Mouse (Mus musculus): ENCODE results near the gene Paox. TPM values are rescaled to one million over a fixed set of nuclear protein-coding genes. Genes with fewer than 3 reads are reported as not detected.
A peak's percentile ranks its signal among the peaks of the same experiment; 100 is the strongest.

Gene Paox
- total RNA-seq (2021): 1 to 10 TPM; 5.3 to 5.6 TPM
- long read RNA-seq, experiment 1, full-length matches to known transcripts: 7 of 10 reads
- long read RNA-seq, experiment 1, partial matches to known transcripts: 2 of 10 reads
- long read RNA-seq, experiment 1, other reads (novel, unspliced or antisense): 1 of 10 reads
- long read RNA-seq, experiment 2, full-length matches to known transcripts: 1 of 3 reads
- long read RNA-seq, experiment 2, partial matches to known transcripts: 1 of 3 reads
- long read RNA-seq, experiment 2, other reads (novel, unspliced or antisense): 1 of 3 reads

DNA sequence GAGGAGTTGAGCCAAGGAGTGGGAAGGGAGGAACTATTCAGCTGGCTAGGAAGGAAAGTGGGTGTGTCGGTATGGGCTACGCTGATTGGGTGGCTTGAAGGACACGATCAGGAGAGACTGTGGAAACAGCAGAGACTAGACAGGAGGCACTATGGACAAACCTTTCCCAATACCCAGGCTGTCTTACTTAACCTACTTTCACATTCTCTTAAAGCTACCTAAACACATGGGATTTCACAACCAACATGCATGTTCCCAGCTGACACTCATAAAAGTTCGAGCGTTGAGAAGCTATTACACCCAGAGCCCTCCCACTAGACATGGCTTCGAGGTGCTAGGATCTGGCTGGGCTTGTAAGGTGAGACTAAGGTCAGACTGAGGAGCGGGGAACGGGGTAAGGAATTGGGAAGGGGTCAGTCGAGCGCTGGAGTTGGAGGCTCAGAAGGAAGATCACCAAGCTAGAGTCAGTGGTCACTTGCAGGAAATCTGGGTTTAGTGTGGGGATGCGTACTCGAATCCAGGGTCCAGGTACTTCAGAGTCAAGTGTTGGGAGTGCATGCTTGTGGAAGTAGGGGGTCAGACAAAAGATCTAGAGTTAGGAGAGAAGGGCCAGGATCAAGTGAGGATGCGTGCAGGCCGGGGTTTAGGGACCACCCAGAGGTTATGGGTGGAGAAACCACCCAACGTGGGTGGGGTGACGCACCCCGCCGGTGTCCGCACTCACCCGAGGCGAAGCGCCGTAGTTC is at the start of gene Paox:
TSS of gene Paox (plus strand) at position 217 of the 746 bp plus-strand sequence.
- intact Hi-C loops (cut with DNase I): loop anchor here (5.0 kb wide), 1 partner anchor 33 kb away; the partner anchor contains the start of gene Caly
- DNase-seq (ENCODE audit: low spot score in 2 of 2): peak; percentile 57 to 63

DNA sequence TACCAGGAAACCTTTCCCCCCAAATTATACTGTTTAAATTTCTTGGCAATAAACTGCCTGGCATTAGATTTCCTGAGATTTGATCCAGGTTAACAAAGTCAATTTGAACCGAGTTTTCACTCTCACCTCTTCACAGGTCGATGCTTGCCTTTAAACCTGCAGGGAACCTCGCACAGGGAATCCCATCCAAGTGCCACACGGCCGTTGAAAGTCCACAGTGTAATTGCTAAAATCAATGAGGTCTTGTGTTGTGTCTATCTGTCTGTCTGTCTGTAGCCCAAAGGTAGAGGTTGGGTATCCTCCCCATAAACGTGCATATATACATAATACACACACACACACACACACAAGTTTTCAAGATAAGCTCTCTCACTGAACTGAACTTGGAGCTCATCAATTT is 48.2 kb upstream of the Paox start:
- intact Hi-C loops (cut with DNase I): loop anchor here (10.0 kb wide), 1 partner anchor 453 kb away; no protein-coding TSS in a partner anchor

DNA sequence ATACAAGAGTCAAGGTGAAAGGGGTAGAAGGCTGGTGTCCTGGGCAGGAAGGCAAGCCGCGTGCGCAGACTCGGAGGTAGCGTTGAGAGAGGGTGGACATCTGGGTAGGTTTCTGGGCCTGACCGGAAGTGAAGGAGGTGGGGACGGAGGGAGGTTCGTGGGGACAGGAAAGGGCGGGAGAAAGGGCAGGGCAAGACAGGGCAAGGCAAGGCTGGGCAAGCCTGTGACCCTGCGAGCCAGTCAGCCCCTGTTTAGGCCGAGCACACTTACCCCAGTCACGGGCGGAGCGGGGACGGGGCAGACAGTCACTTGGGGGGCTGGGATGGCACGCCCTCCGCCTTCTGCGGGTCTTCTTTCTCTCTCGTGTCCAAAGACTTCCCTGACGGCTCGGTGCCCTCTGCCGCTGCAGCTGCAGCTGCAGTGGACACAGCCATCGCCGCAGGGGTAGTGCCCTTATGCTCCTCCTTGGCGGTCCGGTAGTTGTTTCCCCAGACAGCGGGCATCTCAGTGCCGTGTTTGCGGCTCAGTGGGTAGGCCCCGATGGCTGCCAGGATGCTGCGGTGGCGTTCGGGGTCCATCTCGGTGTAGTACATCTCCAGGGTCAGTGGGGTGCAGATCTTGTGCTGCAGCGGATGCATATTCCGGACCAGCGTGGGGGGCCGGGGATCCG is 45.4 kb upstream of the Paox start:
- DNase-seq (ENCODE audit: low spot score in 2 of 2): no peak
- intact Hi-C loops (cut with DNase I): no loop called here

More for the DNA sequence above, 48.2 kb upstream of the Paox start:
- DNase-seq (ENCODE audit: low spot score in 2 of 2): no peak

DNA sequence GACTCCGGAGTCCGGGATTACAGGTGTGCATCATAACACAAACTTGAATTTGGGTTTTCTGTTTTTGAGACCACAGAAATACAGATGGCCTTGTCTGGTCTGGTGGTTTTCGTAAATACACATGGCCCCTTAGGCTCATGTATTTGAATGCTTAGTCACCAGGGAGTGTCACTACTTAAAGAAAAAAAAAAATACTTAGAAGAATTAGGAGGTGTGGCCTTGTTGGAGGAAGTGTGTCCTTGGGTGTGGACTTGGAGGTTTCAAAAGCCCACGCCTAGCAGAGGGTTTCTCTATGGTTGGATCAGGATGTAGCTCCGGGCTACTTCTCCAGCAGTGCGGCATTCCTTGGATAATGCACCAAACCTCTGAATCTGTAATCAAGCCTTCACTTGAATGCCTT is 37.9 kb upstream of the Paox start:
- DNase-seq (ENCODE audit: low spot score in 2 of 2): no peak
- intact Hi-C loops (cut with DNase I): loop anchor here (5.0 kb wide), 1 partner anchor 825 kb away; the partner anchor contains the start of gene Cox8b

DNA sequence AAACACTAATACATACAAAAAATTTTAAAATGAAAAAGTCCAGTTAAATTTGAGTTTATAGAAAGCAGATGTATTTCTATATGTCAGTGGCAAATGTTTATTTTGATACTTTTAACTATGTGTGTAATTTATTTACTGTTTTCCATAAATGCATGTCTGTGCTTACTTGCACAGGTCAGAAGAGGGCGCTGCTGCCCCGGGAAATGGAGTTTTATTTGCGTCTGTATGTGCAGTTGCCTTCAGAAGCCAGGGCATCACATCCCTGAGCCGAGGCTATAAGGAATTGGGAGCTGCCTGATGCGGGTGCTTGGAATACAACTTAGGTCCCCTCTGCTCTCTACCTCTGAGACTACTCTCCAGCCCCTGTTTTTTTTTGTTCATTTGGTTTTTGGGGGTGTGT is 36.9 kb upstream of the Paox start:
- peak; percentile 64 to 81 for DNase-seq (ENCODE audit: low spot score in 2 of 2)
- intact Hi-C loops (cut with DNase I): loop anchor here (5.0 kb wide), 1 partner anchor 824 kb away; the partner anchor contains the start of gene Cox8b

DNA sequence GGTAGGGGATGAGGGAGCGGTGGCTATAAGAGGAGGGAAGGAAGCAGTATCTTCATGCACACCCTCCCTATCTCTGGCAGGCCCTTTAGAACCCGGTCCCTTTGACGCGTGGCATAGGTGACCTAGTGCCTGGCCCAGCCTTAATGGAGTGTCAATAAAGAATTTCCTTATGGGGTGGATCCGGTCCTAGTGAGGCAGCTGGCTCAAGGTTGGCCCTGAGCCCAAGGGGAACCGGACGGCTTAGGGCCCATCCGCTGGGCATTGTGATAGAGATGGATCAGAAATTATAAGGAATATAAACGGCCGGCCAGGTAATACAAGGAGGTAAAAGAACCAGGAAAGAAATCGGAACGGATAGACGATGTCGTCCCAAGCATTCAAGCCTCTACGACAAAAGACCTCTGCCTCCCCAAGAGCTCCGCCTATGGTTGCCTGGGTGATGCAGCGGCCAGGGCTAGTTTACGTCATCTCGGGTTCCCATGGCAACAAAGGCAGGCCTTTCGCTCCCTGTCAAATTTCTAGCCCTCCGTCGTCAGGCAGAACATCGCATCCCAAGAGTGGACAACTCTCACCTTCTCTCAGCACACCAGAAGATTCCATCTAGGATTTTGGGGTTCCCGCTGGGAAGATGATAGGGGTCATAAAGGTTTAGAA is 35.0 kb upstream of the Paox start:
- DNase-seq (ENCODE audit: low spot score in 2 of 2): peak; percentile 94 to 96
- intact Hi-C loops (cut with DNase I): loop anchor here (2.0 to 5.0 kb wide), 4 partner anchors 37 to 747 kb away; partner anchors contain the start of genes Echs1, Mtg1 and Paox

DNA sequence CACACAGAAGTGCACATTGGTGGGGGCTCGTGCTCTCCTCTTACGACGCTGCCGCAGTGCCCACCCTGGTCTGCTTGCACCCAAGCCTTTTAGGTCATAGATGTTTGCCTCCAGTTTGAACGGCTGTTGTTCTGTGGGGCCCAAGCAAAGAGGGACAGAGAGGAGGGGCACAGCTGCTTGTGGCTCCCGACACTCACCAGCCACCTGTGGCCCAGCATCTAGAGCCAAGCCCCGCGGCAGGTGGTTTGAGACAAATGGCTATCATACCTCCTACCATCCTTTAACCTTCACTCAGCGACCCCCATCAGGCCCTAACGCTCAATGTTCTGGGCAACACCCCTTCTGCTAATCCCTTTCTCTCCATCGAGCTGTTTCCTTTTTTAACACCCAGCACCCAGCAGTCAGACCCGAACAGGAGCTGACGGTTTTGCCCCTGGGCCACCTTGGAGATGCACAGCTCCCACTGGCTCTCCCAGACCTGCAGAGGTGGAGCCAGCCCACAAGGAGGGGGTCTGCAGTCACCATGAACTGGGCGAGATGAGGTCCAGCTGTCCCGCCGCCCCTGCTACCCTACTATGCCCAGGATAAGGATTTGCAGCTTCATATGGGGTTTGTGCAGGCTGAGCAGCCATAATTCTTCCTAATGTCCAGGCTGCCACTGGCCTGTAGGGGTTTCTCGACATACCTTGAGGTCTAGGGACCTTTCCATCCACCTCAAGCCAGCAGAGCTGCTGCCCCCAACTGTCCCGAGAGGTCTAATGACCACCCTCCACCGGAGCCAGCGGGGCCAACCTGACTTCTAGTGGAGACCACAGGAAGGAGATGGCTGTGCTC is 34.0 kb upstream of the Paox start:
- peak; percentile 49 to 58 for DNase-seq (ENCODE audit: low spot score in 2 of 2)
- intact Hi-C loops (cut with DNase I): loop anchor here (2.0 to 5.0 kb wide), 4 partner anchors 36 to 746 kb away; partner anchors contain the start of genes Echs1, Mtg1 and Paox

DNA sequence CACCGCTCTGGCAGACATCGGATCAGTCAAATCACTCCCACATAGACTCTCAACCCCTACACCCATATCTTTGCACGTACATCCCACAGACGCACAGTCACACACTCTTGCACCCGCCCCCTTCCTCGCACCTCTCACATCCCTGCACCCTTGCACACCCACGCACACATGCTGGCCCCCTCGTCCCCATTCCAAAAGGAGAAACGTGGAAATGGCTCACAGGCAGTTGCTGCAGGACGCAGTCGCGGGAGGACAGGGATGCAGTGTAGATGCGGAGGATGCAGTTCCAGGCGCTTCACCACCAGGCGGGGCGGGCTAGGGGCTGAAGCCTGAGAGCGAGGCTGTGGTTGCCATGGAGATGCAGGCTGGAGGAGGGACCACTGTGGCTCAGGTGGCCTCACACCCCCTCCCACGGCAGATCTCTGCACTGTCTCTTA is 33.3 kb upstream of the Paox start, which contains the start of gene Caly:
TSS of gene Caly (minus strand) at position 307 of the 437 bp plus-strand sequence.
- intact Hi-C loops (cut with DNase I): loop anchor here (5.0 kb wide), 3 partner anchors 35 to 745 kb away; partner anchors contain the start of genes Echs1, Mtg1 and Paox
- peak; percentile 93 to 96 for DNase-seq (ENCODE audit: low spot score in 2 of 2)

DNA sequence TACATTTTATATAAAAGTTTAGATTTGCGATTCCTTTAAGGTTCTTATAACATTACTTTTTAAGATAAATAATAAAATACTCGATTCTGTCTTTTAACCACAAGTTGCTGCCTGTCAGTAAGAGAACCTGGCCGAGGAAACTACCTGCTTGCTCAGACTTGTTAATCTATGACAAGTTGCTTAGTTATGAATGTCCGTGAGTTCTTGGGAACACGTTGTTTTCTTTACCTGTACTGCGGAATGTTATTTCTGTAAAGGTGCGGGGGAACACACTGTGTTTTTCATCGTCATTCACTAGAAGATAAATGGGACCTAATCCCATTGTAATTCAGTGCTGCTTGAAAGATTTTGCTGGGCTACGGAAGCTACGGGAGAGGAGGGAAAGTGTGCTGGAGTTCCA is 25.0 kb upstream of the Paox start:
- no peak for DNase-seq (ENCODE audit: low spot score in 2 of 2)
- intact Hi-C loops (cut with DNase I): no loop called here

DNA sequence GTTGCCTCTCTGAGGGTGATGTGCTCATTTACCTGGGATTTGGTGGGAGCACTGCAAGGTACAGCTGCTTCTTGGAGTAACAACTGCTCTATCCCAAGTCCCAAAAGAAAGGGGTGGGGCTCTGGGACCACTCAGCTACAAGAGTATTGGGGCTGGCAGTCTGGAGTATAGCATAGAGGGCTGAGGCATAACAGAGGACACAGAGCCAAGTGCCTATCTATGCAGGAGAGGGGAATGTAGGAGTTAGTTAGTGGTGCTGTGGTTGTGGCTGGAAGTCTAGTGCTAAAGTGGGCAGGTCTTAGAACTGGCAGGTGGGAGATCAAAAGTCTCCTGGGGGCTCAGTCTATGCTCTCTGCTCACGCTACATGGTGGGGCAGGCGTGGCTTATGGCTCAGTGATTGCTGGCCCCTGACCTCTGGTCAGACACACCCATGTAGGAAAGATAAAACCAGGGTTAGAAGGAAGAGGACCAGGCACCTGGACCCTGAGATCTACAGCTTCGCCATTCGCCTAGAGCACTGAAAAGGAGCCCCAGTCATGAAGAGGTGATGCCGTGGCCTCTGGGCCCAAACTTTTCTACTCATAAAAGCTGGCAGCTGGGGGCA is 22.6 kb upstream of the Paox start, which contains the start of gene Prap1:
TSS of gene Prap1 (plus strand) at position 472 of the 605 bp plus-strand sequence.
- intact Hi-C loops (cut with DNase I): no loop called here
- no peak for DNase-seq (ENCODE audit: low spot score in 2 of 2)

DNA sequence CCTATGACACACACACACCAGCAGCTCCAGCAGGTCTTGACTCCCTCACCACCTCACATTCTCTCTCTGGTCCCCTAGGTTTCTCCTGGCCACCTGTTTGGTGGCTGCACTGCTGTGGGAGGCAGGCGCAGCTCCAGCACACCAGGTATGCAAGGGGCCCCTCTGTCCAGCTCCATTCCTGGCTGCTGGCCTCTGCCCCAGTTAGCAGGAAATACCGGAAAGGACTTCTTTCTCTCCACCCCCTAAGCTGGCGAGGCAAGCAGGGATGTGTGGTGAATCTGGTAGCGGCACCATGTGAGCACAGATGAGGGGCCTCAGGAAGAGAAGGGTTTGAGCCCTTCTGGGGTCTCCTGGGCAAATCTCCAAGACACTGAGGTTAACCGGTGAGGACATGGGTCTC is 20.6 kb upstream of the Paox start:
- DNase-seq (ENCODE audit: low spot score in 2 of 2): no peak
- intact Hi-C loops (cut with DNase I): no loop called here

DNA sequence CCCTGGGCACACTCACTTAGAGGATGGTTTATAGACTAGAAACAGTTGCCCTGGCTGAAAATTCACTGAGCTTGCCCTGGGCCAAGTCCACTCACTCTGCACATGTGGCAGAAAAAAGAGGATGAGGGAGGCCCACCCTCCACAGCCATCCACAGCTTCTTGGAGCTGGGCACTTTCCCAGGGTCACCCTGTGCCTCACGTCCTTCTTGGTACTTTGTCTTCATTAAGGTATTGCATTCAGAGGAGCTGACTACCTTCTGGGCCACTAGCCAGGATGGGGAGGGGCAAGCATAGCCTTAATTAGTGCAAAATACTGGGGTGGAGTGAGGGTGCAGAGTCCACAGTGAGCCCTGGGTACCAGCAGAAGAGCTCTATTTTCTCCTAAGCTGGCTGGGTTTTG is 20.0 kb upstream of the Paox start:
- no peak for DNase-seq (ENCODE audit: low spot score in 2 of 2)
- intact Hi-C loops (cut with DNase I): no loop called here

DNA sequence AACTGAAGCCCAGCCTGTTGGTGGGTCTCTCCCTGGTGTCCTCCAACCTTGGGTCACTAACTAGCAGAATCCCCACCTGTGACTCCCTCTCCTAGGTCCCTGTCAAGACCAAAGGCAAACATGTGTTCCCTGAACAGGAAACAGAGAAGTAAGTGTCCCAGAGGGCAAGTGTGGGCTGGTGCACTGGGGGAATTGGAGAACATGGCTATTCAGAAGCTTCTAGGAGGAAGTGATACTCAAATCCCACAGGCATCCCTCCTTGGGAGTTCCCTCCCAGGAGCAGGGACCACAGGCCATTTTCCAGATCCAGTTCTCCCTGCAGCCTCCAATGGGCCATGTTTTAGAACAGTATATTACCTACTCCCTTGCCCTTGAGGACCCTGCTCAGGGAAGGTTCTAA is 19.5 kb upstream of the Paox start:
- intact Hi-C loops (cut with DNase I): no loop called here
- DNase-seq (ENCODE audit: low spot score in 2 of 2): no peak

DNA sequence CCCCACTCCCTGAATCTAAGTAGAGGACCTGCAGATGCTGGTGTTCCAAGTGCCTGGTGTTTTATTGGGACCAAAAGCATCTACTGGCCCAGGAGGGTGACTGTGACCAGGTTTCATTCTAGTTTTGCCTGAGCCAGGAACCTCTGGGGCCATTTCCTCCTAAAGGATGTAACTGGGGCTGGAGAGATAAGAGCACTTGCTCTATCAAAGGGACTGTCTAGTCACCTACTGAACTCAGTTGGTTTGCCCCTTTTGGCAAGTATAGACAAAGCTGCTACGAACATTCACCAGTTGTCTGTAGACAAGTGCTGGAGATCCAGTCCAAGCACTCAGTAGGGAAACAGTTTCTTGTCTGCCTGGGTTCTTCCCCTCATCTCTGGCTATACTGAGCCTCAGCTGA is 17.1 kb upstream of the Paox start:
- intact Hi-C loops (cut with DNase I): no loop called here
- no peak for DNase-seq (ENCODE audit: low spot score in 2 of 2)

DNA sequence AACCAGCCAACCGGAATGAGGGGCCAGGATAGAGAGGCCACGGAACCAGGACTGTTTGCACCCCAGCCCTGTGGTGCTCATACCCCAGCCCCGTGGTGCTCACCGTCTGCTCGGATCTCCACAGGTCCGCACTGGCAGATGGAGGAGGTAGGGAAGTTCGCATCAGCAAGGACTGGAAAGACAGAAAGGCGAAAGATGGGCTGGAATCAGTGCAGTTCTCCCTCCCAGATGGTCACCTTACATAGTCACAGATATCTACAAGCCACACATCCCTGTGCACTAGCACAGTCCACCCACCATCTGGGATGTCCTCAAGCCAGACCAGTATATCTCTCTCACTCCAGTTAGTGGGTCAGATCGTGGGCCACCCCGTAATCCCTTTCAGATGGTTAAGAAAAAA is 14.1 kb upstream of the Paox start:
- intact Hi-C loops (cut with DNase I): no loop called here
- DNase-seq (ENCODE audit: low spot score in 2 of 2): no peak

DNA sequence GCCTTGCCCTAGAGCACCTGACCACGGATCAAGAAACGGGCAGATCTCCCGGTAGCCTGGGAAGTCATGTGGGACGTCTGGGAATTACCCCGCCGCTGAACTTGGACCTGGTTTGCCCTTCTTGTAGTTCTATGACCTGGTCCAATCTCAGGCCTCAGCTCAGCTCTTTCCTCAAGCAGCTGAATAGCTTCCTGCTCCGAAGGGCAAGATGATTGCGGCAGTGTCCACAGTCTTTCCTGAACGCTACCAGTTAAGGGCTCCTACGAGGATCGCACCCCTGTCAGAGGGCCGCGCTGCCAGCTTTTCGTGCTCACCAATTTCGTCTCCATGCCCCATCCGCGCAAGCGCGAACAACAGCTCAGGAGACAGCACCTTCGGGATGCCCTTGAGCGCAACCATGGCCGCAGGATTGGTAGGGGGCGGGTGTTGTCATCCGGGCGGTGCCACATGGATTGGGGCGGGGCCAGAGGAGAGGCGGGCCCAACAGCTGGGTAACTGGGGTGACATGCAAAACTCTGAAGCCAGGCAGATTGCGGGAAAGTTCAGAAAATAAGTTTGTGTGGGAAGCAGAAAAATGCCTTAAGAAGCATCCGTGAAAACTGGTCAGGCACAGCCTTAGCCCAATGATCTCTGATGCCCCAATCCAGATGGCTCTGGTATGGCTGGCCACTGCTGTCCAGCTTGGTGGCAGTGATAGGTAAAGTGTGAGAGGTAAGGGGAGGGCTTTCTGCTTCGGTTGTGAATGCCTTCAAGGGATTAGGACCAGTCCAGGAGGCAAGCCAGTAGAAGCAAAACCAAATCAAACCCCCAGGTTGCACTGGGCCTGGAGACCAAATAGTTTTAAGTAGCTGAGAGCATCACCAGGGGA is 13.4 kb upstream of the Paox start, which contains the start of gene Fuom:
TSS of gene Fuom (minus strand) at position 449 of the 868 bp plus-strand sequence.
- intact Hi-C loops (cut with DNase I): no loop called here
- peak; percentile 79 to 85 for DNase-seq (ENCODE audit: low spot score in 2 of 2)

DNA sequence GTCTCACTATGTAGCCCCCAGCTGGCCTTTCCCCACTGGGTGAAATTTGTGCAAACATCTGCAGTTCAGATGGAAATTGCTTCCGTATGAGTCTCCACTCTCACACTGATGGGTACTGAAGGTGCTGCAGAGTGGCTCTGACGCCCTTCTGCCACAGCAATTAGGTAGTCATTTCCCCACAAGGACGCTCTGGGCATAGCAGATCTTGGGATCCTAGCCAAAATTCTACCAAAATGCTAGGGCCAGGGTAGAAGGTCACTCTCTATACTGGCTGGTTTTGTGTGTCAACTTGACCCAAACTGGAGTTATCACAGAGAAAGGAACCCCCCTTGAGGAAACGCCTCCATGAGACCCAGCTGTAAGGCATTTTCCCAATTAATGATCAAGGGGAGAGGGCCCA is 11.6 kb upstream of the Paox start:
- DNase-seq (ENCODE audit: low spot score in 2 of 2): no peak
- intact Hi-C loops (cut with DNase I): no loop called here
